Mouse (Mus musculus) C2C12 (cell line): ENCODE results near the gene Ell2.

ENCODE experiments used
- CEBPB ChIP-seq: IDR thresholded peaks from one replicate; pipeline ENCODE4 v1.6.1; 2011; ENCODE audit warnings: low read depth, mild to moderate bottlenecking, control low read depth, moderate library complexity
- CTCF ChIP-seq: IDR thresholded peaks from one replicate; pipeline ENCODE4 v1.5.1; 2011; ENCODE audit not compliant: control insufficient read depth, insufficient read depth, insufficient read length

GRCm38 (mm10) chr13:75735606-75736005 lies 29.0 kb downstream of the Ell2 start:
- TF ChIP-seq CTCF: no peak
- no peak for TF ChIP-seq CEBPB
